ENCODE assay signal across 8 mouse cellular contexts in the genomic region with DNA sequence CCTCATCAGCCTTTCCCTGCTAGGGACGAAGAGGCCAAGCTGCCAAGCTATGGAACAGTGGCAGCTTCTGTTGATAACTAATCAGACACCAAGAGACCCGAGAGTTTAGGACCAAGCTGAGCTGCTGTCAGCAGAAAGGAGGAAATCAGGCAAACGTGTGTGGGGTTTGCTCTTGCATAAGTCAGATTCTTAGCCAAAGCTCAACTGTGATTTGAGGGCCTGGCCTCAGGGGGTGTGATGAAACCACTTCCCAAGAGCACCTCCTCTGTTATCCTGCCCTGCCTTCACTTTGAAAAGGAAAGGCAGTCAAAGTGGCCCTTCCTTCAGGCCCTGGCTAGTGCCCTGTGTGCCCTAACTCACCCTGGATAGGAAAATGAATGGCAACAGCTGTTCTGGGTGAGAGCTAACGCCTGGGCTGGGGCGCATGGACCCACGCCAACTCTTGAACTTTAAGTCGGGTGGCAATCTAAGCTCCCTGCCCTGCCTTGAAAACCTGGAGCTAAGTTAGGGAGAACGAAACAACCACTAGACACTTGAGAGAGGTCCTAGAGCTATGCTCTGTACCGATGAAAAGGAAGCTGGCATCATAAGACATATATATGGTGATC. TPM values are rescaled to one million over a fixed set of nuclear protein-coding genes. Genes with fewer than 3 reads are reported as not detected.
DNase-seq lines count a peak whose midpoint lies in the region; ATAC-seq and TF ChIP-seq lines count a peak whose summit lies in the region.

A gene (minus strand): TSS at position 138 of the 608 bp plus-strand sequence.

- H3K4me2 ChIP-seq in forebrain, embryonic 13.5 days, result peak within 1 kb of the TSS; percentile 88
- peak within 1 kb of the TSS; percentile 68 for H3K4me2 ChIP-seq in limb, embryonic 15.5 days
- peak within 1 kb of the TSS; percentile 88 for H3K4me2 ChIP-seq in midbrain, postnatal 0 days (ENCODE audit: low read depth, low read length, poor library complexity, severe bottlenecking)

- H3K27ac ChIP-seq in forebrain, embryonic 13.5 days, result peak within 1 kb of the TSS; percentile 80
- H3K27ac ChIP-seq in limb, embryonic 15.5 days, result peak within 1 kb of the TSS; percentile 96
- H3K27ac ChIP-seq in midbrain, postnatal 0 days (ENCODE audit: low read depth, low read length), result peak within 1 kb of the TSS; percentile 72

- H3K4me1 ChIP-seq in forebrain, embryonic 13.5 days, result peaks cover 25% of the 10 kb centered on the region
- H3K4me1 ChIP-seq in limb, embryonic 15.5 days, result peaks cover 23% of the 10 kb centered on the region
- H3K4me1 ChIP-seq in midbrain, postnatal 0 days (ENCODE audit: insufficient read depth, low read length), result peaks cover 13% of the 10 kb centered on the region; the same call in 1 of the 2 replicates

- H3K36me3 ChIP-seq in forebrain, embryonic 13.5 days (ENCODE audit: poor library complexity, severe bottlenecking), result no peaks in the 10 kb centered on the region
- H3K36me3 ChIP-seq in limb, embryonic 15.5 days, result peaks cover 6% of the 10 kb centered on the region; the same call in 1 of the 2 replicates
- no peaks in the 10 kb centered on the region for H3K36me3 ChIP-seq in midbrain, postnatal 0 days (ENCODE audit: insufficient read depth, low read length)

- DNase-seq in cerebellum, postnatal 25 days, result no peak
- no peak for DNase-seq in heart, postnatal 4 days
- DNase-seq in midbrain, postnatal 0 days (ENCODE audit: low spot score), result no peak
- DNase-seq in embryo, embryonic 10 days (ENCODE audit: low spot score), result no peak

- no peak for TF ChIP-seq CTCF in midbrain, postnatal 0 days (IDR thresholded peaks at IDR 0.05)

- H3K27me3 ChIP-seq in forebrain, embryonic 13.5 days, result no peaks in the 10 kb centered on the region
- peaks cover 4% of the 10 kb centered on the region; the same call in 1 of the 2 replicates for H3K27me3 ChIP-seq in limb, embryonic 15.5 days
- no peaks in the 10 kb centered on the region for H3K27me3 ChIP-seq in midbrain, postnatal 0 days (ENCODE audit: insufficient read depth, low read length)

- no peaks in the 10 kb centered on the region for H3K9me3 ChIP-seq in forebrain, embryonic 13.5 days (replicated peaks)
- no peaks in the 10 kb centered on the region for H3K9me3 ChIP-seq in limb, embryonic 15.5 days
- H3K9me3 ChIP-seq in midbrain, postnatal 0 days (ENCODE audit: low read length), result no peaks in the 10 kb centered on the region

- peak within 1 kb of the TSS; percentile 84 for H3K9ac ChIP-seq in forebrain, embryonic 13.5 days
- H3K9ac ChIP-seq in limb, embryonic 15.5 days, result peak within 1 kb of the TSS; percentile 91
- H3K9ac ChIP-seq in midbrain, postnatal 0 days (replicated peaks; ENCODE audit: low read length, poor library complexity, severe bottlenecking), result peak within 1 kb of the TSS; percentile 83

- 54% methylated on average over 9 of the region's 9 CpGs for WGBS in forebrain, embryonic 13.5 days
- 45% methylated on average over 9 of the region's 9 CpGs for WGBS in limb, embryonic 15.5 days
- WGBS in midbrain, postnatal 0 days, result 58% methylated on average over 9 of the region's 9 CpGs

- peak within 1 kb of the TSS; percentile 81 for H3K4me3 ChIP-seq in forebrain, embryonic 13.5 days
- H3K4me3 ChIP-seq in limb, embryonic 15.5 days, result peak within 1 kb of the TSS; percentile 92
- peak within 1 kb of the TSS; percentile 93 for H3K4me3 ChIP-seq in midbrain, postnatal 0 days (ENCODE audit: low read depth, low read length)

- ATAC-seq in cerebellum, adult (ENCODE audit: insufficient number of reproducible peaks, low FRiP score, low TSS enrichment), result peak; percentile 5; the same call in 1 of the 2 replicates
- peak; percentile 16 for ATAC-seq in activated CD4-positive, CD25-positive, alpha-beta regulatory T cell, adult 4 months
- peak; percentile 14; the same call in 1 of the 2 replicates for ATAC-seq in forebrain, embryonic 13.5 days
- no peak for ATAC-seq in limb, embryonic 15.5 days (ENCODE audit: insufficient number of reproducible peaks, low FRiP score, low TSS enrichment, low read depth)
- ATAC-seq in midbrain, postnatal 0 days (ENCODE audit: low FRiP score), result no peak

RNA-seq across cellular contexts. Expression of the gene that starts here (rescaled TPM):
- polyA plus RNA-seq in activated CD4-positive, CD25-positive, alpha-beta regulatory T cell, adult 4 months (2017; shearing (Covaris generic)), result 10 to 100 TPM; 23.6 to 35.9 TPM
- 57.6 and 66.7 TPM in 2 replicates for polyA plus RNA-seq in forebrain, embryonic 13.5 days (2015; fragmentation: Nextera tagmentation; extraction: Ambion mirVana)
- total RNA-seq in heart, postnatal 4 days (2021), result 10 to 100 TPM; 91.8 to 99.1 TPM
- polyA plus RNA-seq in limb, embryonic 15.5 days (2015; fragmentation: Nextera tagmentation; extraction: Ambion mirVana), result 322 and 331 TPM in 2 replicates
- total RNA-seq in midbrain, postnatal 0 days (2014; rRNA removed), result 89.6 and 92.6 TPM in 2 replicates
- polyA plus RNA-seq in midbrain, postnatal 0 days (2015; fragmentation: Nextera tagmentation; extraction: Ambion mirVana), result 80.0 and 80.7 TPM in 2 replicates

Comparison
In these comparisons a context has a peak if more than half of its experiments do, and no peak if none do; other contexts are left out.
1. ATAC-seq: peak in cerebellum, adult (single experiment), activated CD4-positive, CD25-positive, alpha-beta regulatory T cell, adult 4 months (single experiment) and forebrain, embryonic 13.5 days (single experiment); none in limb, embryonic 15.5 days (single experiment) and midbrain, postnatal 0 days (single experiment).
2. Peak in every context shown above with its lines, with median percentiles within 50 percentile points of each other: H3K27ac ChIP-seq, H3K4me2 ChIP-seq, H3K4me3 ChIP-seq and H3K9ac ChIP-seq.